Mouse (Mus musculus) gastrocnemius, postnatal 4 days (tissue): ENCODE measurements around the gene Mat2a. TPM values are rescaled to one million over a fixed set of nuclear protein-coding genes. Genes with fewer than 3 reads are reported as not detected.

Source experiments
- DNase-seq, 2 experiments: peaks; one replicate each; pipeline ENCODE4 v3.0.0; 2021 to 2022; ENCODE audit warnings: low spot score in 2 of 2, mixed read lengths in 2 of 2
- total RNA-seq, 2 experiments: library from RNA; stranded (reverse); gene quantifications; 2 replicates each; pipeline ENCODE4 v1.2.3; 2021

Gene Mat2a
- total RNA-seq, 2 experiments from 2014 or later, result 220 to 262 TPM

GRCm38 (mm10) chr6:72419806-72420205, 19.6 kb downstream of the Mat2a start:
- DNase-seq, result no peak

GRCm38 (mm10) chr6:72418279-72418678, 21.1 kb downstream of the Mat2a start:
- DNase-seq, result no peak

GRCm38 (mm10) chr6:72415964-72416772, 23.2 kb downstream of the Mat2a start:
- DNase-seq, result no peak

DNA sequence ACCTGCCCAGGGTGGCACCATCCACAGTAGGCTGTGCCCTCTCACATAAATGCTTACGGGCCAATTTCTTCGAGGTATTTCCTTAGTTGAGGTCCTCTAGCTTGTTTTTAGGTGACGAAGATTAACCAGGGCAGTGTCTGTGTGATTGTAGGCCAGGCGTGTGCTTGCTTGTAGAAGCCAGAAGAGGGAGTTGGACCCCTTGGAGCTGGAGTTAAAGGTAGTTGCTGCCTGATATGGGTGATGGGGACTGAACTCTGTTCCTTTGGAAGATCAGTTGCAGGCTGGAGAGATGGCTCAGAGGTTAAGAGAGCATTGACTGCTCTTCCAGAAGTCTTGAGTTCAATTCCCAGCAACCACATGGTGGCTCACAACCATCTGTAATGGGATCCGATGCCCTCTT, 24.2 kb downstream of the Mat2a start:
- no peak for DNase-seq

DNA sequence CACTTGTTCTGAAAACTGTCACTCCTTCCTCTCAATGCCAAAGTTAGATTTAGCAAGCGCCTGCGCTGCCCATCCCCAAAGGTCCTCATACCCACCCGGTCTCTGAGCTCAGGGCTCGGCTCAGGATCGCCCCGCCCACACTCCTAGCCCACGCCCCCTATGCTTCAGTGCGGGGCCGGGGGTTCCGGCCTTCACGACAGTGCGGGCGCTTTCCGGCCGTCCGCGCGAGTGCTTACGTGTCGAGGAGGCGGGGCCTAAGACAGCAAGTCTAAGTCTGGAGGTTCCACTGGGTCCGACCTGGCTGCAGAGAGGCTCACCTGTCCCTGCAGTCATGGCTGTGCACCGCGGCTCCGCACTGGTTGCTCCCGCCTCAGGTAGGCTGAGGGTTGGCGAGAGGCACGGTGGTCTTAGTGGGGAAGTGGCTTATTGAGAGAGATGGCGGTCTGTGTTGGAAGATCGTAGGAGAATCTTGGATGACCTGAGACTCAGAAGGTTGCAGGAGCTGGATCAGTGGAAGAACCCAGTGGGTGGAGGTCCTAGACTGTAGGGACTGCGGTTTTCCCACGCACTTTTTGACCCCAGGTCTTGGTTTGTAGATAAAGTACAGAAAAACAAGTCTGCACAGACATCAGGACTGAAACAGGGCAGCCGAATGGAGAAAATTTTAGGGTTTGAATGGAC, 25.1 kb downstream of the Mat2a start, which contains the start of gene Ggcx:
TSS of gene Ggcx (plus strand) at position 233 of the 681 bp plus-strand sequence.
- DNase-seq, result peak; percentile 90 to 94

GRCm38 (mm10) chr6:72410518-72410917, 28.8 kb downstream of the Mat2a start:
- DNase-seq, result no peak

GRCm38 (mm10) chr6:72410003-72410402, 29.4 kb downstream of the Mat2a start:
- no peak for DNase-seq

DNA sequence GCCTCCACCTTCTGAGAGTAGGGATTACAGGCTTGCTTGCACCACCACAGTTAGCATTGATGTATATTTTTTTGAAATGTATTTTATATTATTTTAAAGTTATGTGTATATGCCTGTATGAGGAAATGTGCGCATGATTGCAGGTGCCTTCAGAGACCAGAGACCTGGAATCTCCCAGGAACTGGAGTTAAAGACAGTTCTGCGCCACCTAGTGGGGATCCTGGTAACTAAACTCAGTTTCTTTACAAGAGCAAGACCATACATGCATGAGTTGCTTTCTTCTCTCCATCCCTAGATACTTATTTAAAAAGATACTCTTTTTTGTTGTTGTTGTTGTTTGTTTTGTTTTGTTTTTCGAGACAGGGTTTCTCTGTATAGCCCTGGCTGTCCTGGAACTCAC, 29.8 kb downstream of the Mat2a start:
- peak in 1 of 2 experiments; percentile 61 for DNase-seq

DNA sequence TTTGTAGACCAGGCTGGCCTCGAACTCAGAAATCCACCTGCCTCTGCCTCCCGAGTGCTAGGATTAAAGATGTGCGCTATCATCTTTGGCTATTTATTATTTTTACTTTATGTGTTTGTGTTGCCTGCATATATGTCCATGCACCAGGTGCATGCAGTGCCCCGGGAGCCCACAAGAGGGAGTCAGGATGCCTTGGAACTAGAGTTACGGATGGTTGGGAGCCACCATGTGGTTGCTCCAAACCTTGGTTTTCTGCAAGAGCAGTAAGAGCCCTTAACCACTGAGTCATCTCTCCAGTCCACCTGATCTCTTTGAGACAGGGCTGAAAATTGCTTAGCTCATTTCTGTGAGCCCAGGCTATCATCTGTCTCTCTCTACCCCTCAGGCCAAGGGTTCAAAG, 32.2 kb downstream of the Mat2a start:
- peak; percentile 61 to 75 for DNase-seq

DNA sequence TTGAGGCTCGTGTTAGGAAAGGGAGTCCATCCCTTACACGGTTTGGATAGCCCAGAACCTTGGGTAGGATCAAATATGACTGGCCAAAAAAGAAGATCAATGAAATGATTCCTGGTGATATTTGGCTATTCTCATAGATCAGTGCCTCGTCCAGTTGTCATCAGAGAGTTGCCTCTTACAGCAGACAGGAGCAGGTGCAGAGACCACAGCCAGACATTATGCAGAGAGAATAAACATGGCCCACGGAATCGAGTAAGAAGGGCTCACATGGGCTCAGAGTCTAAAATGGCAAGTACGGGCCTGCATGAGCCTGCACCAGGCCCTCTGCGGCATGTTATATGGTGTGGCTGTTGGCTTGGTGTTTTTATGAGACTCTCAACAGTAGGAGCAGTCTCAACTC, 34.0 kb downstream of the Mat2a start:
- DNase-seq, result no peak

- peak; percentile 39 to 69 for DNase-seq
Observed at GRCm38 (mm10) chr6:72401875-72402274, 37.5 kb downstream of the Mat2a start.

DNA sequence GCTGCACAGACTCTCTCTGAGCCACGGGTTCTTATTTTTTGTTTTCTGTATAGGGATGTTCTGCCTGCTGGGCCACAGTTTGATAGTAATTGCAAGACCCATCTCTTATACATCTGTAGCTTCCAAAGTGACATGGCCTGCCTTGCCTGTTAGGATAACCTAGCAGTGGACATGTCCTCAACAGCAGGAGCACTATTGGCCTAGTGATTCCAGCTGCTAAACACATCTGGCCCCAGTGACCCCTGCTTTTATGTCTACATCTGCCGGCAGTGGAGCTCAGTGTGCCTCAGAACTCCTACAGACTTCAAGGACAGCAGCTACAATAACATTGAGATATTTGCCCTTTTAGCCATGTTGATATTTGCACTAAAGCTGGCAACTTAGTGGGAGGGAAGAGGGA, 39.4 kb downstream of the Mat2a start:
- no peak for DNase-seq

DNA sequence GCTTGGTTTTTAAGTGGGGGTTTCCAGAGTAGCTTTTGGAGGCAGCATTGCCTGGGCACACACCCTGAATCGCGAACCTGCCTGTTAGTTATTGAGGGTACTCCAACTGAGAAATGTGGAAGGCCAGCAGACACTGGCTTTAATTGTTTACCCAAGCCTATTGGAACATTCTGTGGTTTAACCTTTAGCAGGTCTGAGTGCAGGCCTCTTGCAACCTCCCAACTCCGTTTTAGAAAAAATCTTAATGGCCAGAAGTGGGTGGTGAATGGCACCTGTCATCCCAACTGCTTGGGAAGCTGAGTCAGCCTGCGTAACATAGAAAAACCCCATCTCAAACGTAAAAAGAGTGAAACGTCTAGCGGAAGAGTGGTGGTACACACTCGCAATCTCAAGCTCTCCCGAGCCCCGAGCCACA, 42.5 kb downstream of the Mat2a start:
- DNase-seq, result no peak

DNA sequence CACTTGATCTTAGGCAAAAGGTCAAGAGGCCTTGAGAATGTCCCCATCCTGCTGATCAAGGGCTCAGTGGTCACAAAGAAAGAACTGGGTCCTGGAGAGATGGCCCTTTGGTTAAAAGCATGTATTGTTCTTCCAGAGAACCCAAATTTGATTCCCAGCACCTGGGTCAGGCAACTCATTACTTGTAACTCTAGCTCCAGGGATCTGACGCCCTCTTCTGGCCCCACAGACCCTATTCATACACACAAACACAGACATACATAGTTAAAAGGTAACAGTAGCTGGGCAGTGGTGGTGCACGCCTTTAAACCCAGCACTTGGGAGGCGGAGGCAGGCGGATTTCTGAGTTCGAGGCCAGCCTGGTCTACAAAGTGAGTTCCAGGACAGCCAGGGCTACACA, 47.0 kb downstream of the Mat2a start:
- no peak for DNase-seq

DNA sequence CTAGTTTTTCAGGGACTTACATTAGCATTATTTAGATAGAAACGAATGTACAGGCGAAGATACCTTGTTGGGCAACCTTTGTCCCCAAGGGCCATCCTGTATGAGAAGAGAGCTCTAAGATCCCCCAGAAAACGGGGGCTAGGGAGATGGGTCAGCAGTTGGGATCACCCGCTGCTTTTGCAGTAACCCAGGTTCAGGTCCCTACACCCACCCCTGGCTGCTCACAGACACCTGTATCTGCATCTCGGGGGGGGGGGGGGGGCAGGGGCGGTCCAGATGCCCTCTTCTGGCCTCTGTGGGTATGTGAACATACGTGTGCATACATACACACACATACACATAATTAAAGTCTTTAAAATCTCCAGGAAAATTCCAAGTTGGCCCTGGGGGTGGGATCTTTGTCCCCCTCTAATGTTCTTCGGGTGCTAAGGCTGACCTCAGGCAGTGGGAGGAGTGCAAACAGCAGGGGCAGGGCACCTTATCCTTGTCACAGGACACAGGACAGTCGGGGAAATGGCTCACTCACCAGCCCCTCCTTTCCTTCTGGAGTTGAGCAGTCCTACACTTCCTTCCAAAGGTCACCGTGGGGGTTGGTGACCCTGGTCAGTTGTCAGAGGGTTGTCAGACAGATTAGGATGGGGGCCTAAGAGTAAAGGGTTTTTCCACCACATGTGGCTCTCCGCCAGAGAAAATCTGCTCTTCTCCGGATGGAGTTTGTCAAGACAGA, 48.4 kb downstream of the Mat2a start:
- DNase-seq, result no peak

GRCm38 (mm10) chr6:72389941-72390771, 49.2 kb downstream of the Mat2a start, which contains the start of gene Vamp8:
TSS of gene Vamp8 (minus strand) at chr6:72390703.
- peak; percentile 79 to 87 for DNase-seq

GRCm38 (mm10) chr6:72389471-72389940, 49.9 kb downstream of the Mat2a start:
- DNase-seq, result no peak

DNA sequence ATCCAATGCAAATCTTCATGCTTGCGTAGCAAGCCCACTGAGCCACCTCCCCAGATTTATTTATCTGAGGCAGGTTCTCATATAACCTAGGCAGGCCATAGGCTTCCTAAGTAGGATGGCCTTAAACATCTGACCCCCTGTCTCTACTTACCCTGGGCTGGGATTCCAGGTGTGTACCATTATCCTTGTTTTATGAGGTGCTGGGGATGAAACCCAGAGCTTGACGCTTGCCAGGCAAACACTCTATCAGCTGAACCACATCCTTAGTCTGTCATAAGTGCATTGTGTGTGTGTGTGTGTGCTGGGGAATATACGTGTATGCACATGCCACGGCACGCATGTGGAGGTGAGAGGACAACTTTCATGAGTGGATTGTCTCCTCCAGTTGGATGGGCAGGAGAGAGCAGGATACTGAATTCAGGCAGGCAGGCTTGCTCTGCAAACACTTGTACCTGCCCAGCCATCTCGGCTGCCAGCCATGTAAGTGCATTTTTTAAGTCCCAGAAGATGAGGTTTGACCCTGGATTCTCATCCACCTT, 50.5 kb downstream of the Mat2a start:
- DNase-seq, result no peak

GRCm38 (mm10) chr6:72388266-72388665, 51.1 kb downstream of the Mat2a start:
- no peak for DNase-seq

DNA sequence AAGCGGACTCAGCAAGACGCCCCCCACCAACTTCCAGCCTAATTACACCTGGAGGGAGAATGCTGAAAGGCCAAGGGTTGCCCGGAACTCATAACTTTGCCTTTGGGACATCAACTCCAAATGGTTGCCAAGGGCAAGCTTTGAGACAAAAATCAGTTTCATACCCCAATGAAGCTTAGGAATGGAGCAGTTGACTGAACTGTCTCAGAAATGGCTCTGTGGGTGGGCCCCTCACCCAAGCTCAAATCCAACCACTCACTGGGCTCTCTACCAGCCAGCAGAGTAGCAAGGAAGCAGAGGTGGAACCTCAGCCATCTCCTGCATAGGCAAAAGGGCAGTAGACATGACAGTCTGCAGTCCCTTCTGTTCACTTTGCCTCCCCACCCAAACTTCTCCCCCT, 51.5 kb downstream of the Mat2a start:
- no peak for DNase-seq
